Mouse (Mus musculus): ENCODE measurements around the gene Sdhc. TPM values are rescaled to one million over a fixed set of nuclear protein-coding genes. Genes with fewer than 3 reads are reported as not detected.

Sdhc gene
- polyA plus RNA-seq (2014; fragmentation: Nextera tagmentation; extraction: Ambion mirVana) = 267 and 288 TPM in 2 replicates

DNA sequence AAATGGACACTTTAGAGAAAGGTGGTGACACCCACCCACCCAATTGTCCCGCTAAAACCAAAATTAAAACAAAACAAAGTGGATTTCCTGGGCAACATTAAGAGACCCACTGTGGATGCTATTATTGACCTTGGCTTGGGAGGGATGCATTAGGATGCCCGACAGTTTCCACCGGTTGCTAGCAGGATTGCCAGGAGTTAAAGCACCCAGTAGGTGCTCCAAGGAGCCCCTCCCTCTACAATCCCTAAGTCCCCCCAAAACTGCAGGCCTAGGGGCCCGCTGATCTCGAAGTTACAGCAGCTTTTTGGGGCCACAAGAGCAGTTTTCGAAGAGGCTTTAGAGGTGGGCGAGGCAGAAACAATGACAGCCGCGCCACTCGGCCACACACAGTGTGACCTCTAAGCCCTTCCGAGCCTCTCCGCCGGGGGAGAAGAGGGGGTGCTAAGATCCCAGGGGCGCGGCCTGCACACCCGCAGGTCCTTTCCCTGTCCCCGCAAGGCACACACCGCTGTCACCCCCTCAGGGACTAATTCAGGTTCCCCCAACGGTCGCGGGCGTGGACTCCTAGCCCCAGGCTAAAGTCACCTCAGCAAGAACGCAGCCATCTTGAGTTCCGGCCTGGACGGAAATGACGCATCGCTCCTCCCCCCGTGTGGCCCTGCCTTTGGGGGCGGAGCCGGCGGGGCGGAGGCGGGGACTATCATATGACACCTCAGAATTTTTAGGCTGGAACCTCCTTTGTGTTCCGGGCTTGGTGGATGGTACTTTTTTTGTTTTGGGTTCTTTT is at the start of gene Sdhc, which contains the start of gene Mpz:
Gene Sdhc (minus strand): TSS at position 630 of the 787 bp plus-strand sequence.
Gene Mpz (plus strand): TSS at position 738 of the 787 bp plus-strand sequence.
- Histone ChIP-seq H3K36me3 (ENCODE audit: control insufficient read depth, insufficient read depth, low read length) (no peaks in the 10 kb centered on the region), H3K27me3 (ENCODE audit: control insufficient read depth, insufficient read depth, low read length) (no peaks in the 10 kb centered on the region), H3K4me1 (ENCODE audit: control insufficient read depth, insufficient read depth, low read length) (0 out of 2 replicates have a peak, but pooled peaks cover 4% of the 10 kb centered on the region), H3K4me3 (ENCODE audit: low read depth, low read length) (peak within 1 kb of the TSS; percentile 93), H3K27ac (replicated peaks; ENCODE audit: low read depth, low read length) (peak within 1 kb of the TSS; percentile 68), H3K9me3 (ENCODE audit: control insufficient read depth, low read length) (no peaks in the 10 kb centered on the region), H3K9ac (ENCODE audit: low read length) (peak within 1 kb of the TSS; percentile 83), H3K4me2 (ENCODE audit: low read depth, severe bottlenecking) (peak within 1 kb of the TSS; percentile 67)
- DNase-seq (ENCODE audit: low spot score) = peak; percentile 98
- WGBS = under 1% methylated on average over 34 of the region's 34 CpGs
- peak; percentile 96 for ATAC-seq (ENCODE audit: insufficient number of reproducible peaks, low FRiP score, low TSS enrichment, low read depth)

- Histone ChIP-seq H3K9me3 (ENCODE audit: control insufficient read depth, low read length) (no peaks in the 10 kb centered on the region), H3K36me3 (ENCODE audit: control insufficient read depth, insufficient read depth, low read length) (no peaks in the 10 kb centered on the region), H3K27me3 (ENCODE audit: control insufficient read depth, insufficient read depth, low read length) (peaks cover 15% of the 10 kb centered on the region), H3K9ac (ENCODE audit: low read length) (no peak overlapping the region), H3K27ac (replicated peaks; ENCODE audit: low read depth, low read length) (no peak overlapping the region), H3K4me1 (ENCODE audit: control insufficient read depth, insufficient read depth, low read length) (peaks cover 8% of the 10 kb centered on the region; the same call in 1 of the 2 replicates), H3K4me2 (ENCODE audit: low read depth, severe bottlenecking) (no peak overlapping the region), H3K4me3 (ENCODE audit: low read depth, low read length) (no peak overlapping the region)
- ATAC-seq (ENCODE audit: insufficient number of reproducible peaks, low FRiP score, low TSS enrichment, low read depth) (no peak), DNase-seq (ENCODE audit: low spot score) (no peak)
- 41% methylated on average over 1 of the region's 1 CpGs for WGBS
Observed at GRCm38 (mm10) chr1:171199532-171199931, 49.1 kb upstream of the Sdhc start.

DNA sequence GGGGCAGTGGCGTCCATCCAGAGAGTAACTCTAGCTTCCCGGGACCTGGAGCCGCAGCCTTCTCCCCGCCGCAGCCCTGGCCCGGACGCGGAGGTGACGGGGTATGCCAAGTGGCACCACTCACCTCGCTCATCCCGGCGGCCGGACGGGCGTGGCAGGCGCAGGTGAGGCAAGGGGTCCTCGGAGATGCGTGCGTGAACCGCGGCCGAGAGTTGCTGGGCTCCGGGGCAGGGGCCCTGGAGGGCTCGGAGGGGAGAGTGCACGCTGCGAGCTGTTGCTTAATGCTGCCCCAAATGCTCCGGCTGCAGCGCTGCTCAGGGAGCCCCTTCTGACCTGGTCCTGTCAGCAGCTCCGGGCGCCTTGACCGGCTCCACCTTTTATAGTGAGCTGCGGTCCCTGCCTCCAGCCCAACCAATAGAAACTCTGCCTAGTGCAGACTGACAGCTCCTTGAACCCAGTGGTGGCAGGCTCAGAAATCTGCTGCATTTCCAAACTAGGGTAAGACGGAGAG is 45.5 kb upstream of the Sdhc start, which contains the start of gene Pcp4l1:
Gene Pcp4l1 (minus strand): TSS at position 382 of the 511 bp plus-strand sequence.
- peak within 1 kb of the TSS; percentile 97 for H3K4me2 ChIP-seq (ENCODE audit: low read depth, severe bottlenecking)
- H3K4me3 ChIP-seq (ENCODE audit: low read depth, low read length) = peak within 1 kb of the TSS; percentile 54
- no peak within 1 kb of the TSS for H3K27ac ChIP-seq (replicated peaks; ENCODE audit: low read depth, low read length)
- no peaks in the 10 kb centered on the region for H3K9me3 ChIP-seq (ENCODE audit: control insufficient read depth, low read length)
- WGBS = under 1% methylated on average over 33 of the region's 33 CpGs
- peak; percentile 85 for ATAC-seq (ENCODE audit: insufficient number of reproducible peaks, low FRiP score, low TSS enrichment, low read depth)
- H3K27me3 ChIP-seq (ENCODE audit: control insufficient read depth, insufficient read depth, low read length) = peaks cover 33% of the 10 kb centered on the region
- H3K4me1 ChIP-seq (ENCODE audit: control insufficient read depth, insufficient read depth, low read length) = peaks cover 20% of the 10 kb centered on the region
- no peaks in the 10 kb centered on the region for H3K36me3 ChIP-seq (ENCODE audit: control insufficient read depth, insufficient read depth, low read length)
- peak; percentile 75 for DNase-seq (ENCODE audit: low spot score)
- H3K9ac ChIP-seq (ENCODE audit: low read length) = peak within 1 kb of the TSS; percentile 50

DNA sequence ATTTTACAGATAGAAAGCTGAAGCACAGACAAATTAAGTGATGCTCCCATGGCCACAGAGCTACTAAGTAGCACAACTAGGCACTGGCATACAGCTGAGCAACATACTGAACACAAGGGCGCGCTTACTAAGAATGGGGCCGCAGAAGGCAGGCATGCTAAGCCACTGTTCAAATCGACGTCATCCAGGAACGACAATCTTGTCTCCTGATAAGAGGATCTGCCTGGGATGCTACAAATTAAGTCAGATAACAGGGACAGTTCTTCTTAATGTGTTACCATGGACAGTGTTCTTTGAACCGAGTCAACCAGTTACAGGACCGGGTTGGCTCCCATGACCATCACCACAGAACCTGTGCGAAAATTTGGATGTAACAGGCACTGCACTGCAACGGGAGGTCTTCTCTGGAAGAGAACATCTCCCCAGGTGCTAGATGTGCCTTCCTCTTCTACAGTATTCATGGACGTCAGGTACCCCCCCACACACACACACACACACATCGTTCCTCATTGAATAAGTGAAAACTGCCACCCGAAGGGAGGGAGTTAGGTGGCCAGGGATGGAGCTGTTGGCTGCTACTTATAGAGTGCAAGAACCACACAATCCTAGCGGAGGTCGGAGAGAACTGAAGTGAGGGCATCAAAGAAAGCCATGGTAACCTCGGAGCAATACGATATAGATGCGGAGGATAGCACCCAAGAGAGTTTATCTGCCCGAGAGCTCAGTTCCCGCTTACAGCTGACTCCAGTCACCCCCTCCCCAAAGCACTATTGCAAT is 44.8 kb upstream of the Sdhc start:
- peak overlapping the region; percentile 54 for H3K4me3 ChIP-seq (ENCODE audit: low read depth, low read length)
- H3K4me2 ChIP-seq (ENCODE audit: low read depth, severe bottlenecking) = peak overlapping the region; percentile 97
- peaks cover 20% of the 10 kb centered on the region for H3K4me1 ChIP-seq (ENCODE audit: control insufficient read depth, insufficient read depth, low read length)
- H3K9ac ChIP-seq (ENCODE audit: low read length) = peak overlapping the region; percentile 50
- H3K27me3 ChIP-seq (ENCODE audit: control insufficient read depth, insufficient read depth, low read length) = peaks cover 33% of the 10 kb centered on the region
- H3K9me3 ChIP-seq (ENCODE audit: control insufficient read depth, low read length) = no peaks in the 10 kb centered on the region
- WGBS = 5% methylated on average over 20 of the region's 20 CpGs
- no peak overlapping the region for H3K27ac ChIP-seq (replicated peaks; ENCODE audit: low read depth, low read length)
- ATAC-seq (ENCODE audit: insufficient number of reproducible peaks, low FRiP score, low TSS enrichment, low read depth) (no peak), DNase-seq (ENCODE audit: low spot score) (peak; percentile 32)
- H3K36me3 ChIP-seq (ENCODE audit: control insufficient read depth, insufficient read depth, low read length) = no peaks in the 10 kb centered on the region

DNA sequence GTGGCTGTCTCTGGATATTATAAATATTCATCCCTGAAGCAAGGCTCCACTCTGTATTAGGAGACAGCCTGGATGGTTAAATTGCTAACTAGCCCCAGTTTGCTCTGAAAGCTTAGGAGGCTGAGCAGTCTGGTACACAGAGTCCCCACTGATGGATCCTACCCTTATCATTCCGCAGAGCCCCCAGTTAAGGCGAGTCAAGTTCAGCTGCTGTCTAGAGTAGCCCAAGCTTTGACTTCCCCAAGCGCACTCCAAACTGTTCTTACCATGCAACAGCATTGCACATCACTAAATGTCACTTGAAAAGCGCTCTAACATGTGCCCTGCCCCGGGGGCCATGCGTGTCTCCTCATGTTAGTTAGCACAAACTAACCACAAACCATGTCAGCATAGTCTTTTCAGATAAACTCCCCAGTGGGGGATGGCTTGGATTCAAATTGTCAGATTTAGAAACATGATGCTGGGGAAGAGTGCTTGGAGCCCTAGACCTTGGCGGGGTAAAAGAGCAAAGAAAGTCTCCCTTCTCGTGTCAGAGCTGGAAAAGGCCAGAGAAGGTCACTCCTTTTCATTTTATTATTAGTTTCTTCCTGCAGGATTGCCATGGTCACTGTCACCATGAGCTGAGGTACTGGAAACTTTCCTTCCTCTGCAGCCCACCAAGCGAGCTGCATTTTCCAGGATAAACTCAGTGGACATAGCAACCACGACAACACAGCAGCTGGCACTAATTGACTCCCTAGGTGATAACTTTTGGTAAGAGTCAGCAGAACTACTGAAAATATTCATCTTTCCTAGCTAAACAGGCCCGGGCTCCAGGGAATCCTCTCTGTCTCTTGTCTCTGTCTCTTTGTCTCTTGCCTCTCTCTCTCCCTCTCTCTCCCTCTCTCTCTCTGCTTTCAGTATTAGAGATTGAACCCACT is 43.8 kb upstream of the Sdhc start:
- Histone ChIP-seq H3K4me2 (ENCODE audit: low read depth, severe bottlenecking) (no peak overlapping the region), H3K9ac (ENCODE audit: low read length) (no peak overlapping the region), H3K27ac (replicated peaks; ENCODE audit: low read depth, low read length) (no peak overlapping the region), H3K27me3 (ENCODE audit: control insufficient read depth, insufficient read depth, low read length) (peaks cover 33% of the 10 kb centered on the region), H3K4me1 (ENCODE audit: control insufficient read depth, insufficient read depth, low read length) (peaks cover 22% of the 10 kb centered on the region), H3K4me3 (ENCODE audit: low read depth, low read length) (no peak overlapping the region), H3K36me3 (ENCODE audit: control insufficient read depth, insufficient read depth, low read length) (no peaks in the 10 kb centered on the region), H3K9me3 (ENCODE audit: control insufficient read depth, low read length) (no peaks in the 10 kb centered on the region)
- 29% methylated on average over 11 of the region's 11 CpGs for WGBS
- ATAC-seq (ENCODE audit: insufficient number of reproducible peaks, low FRiP score, low TSS enrichment, low read depth) = no peak
- DNase-seq (ENCODE audit: low spot score) = peak; percentile 29

- no peaks in the 10 kb centered on the region for H3K9me3 ChIP-seq (ENCODE audit: control insufficient read depth, low read length)
- H3K27me3 ChIP-seq (ENCODE audit: control insufficient read depth, insufficient read depth, low read length) = peaks cover 33% of the 10 kb centered on the region
- peaks cover 28% of the 10 kb centered on the region for H3K4me1 ChIP-seq (ENCODE audit: control insufficient read depth, insufficient read depth, low read length)
- H3K4me3 ChIP-seq (ENCODE audit: low read depth, low read length) = no peak overlapping the region; the same call in 1 of the 2 replicates
- no peaks in the 10 kb centered on the region for H3K36me3 ChIP-seq (ENCODE audit: control insufficient read depth, insufficient read depth, low read length)
- H3K9ac ChIP-seq (ENCODE audit: low read length) = no peak overlapping the region
- 3% methylated on average over 18 of the region's 18 CpGs for WGBS
- H3K4me2 ChIP-seq (ENCODE audit: low read depth, severe bottlenecking) = peak overlapping the region; percentile 15; the same call in 1 of the 2 replicates
- ATAC-seq (ENCODE audit: insufficient number of reproducible peaks, low FRiP score, low TSS enrichment, low read depth) (no peak), DNase-seq (ENCODE audit: low spot score) (peak; percentile 48)
- H3K27ac ChIP-seq (replicated peaks; ENCODE audit: low read depth, low read length) = no peak overlapping the region
Observed at GRCm38 (mm10) chr1:171193093-171193840, 42.9 kb upstream of the Sdhc start.

GRCm38 (mm10) chr1:171192283-171192682 is 41.9 kb upstream of the Sdhc start:
- no peak for ATAC-seq (ENCODE audit: insufficient number of reproducible peaks, low FRiP score, low TSS enrichment, low read depth)
- Histone ChIP-seq H3K36me3 (ENCODE audit: control insufficient read depth, insufficient read depth, low read length) (no peaks in the 10 kb centered on the region), H3K27me3 (ENCODE audit: control insufficient read depth, insufficient read depth, low read length) (peaks cover 33% of the 10 kb centered on the region), H3K4me1 (ENCODE audit: control insufficient read depth, insufficient read depth, low read length) (peaks cover 28% of the 10 kb centered on the region), H3K27ac (replicated peaks; ENCODE audit: low read depth, low read length) (no peak overlapping the region), H3K4me2 (ENCODE audit: low read depth, severe bottlenecking) (no peak overlapping the region), H3K9ac (ENCODE audit: low read length) (no peak overlapping the region), H3K9me3 (ENCODE audit: control insufficient read depth, low read length) (no peaks in the 10 kb centered on the region), H3K4me3 (ENCODE audit: low read depth, low read length) (no peak overlapping the region)
- 43% methylated on average over 10 of the region's 10 CpGs for WGBS
- DNase-seq (ENCODE audit: low spot score) = no peak

Measured in limb, embryonic 11.5 days (tissue).